Mouse (Mus musculus): ENCODE results near the gene Ulk2. TPM values are rescaled to one million over a fixed set of nuclear protein-coding genes. Genes with fewer than 3 reads are reported as not detected.

The Ulk2 gene
- polyA plus RNA-seq, 2 experiments from 2014 or later, result 7.7 to 12.1 TPM

- no peak for ATAC-seq
Measured at GRCm38 (mm10) chr11:61760518-61760917, 94.4 kb downstream of the Ulk2 start.

- ATAC-seq, result no peak
Measured at GRCm38 (mm10) chr11:61757151-61757550, 97.7 kb downstream of the Ulk2 start.

- no peak for ATAC-seq
Measured at GRCm38 (mm10) chr11:61751612-61752011, 103.3 kb downstream of the Ulk2 start.

- ATAC-seq, result no peak
Measured at GRCm38 (mm10) chr11:61747161-61747560, 107.7 kb downstream of the Ulk2 start.

GRCm38 (mm10) chr11:61745781-61746180 lies 109.1 kb downstream of the Ulk2 start:
- no peak for ATAC-seq

GRCm38 (mm10) chr11:61744460-61744859 lies 110.4 kb downstream of the Ulk2 start:
- ATAC-seq, result no peak

- ATAC-seq, result no peak
Measured at GRCm38 (mm10) chr11:61743768-61744167, 111.1 kb downstream of the Ulk2 start.

GRCm38 (mm10) chr11:61740500-61740899 lies 114.4 kb downstream of the Ulk2 start:
- no peak for ATAC-seq

- no peak for ATAC-seq
Measured at GRCm38 (mm10) chr11:61737290-61737689, 117.6 kb downstream of the Ulk2 start.

- no peak for ATAC-seq
Measured at GRCm38 (mm10) chr11:61732672-61733071, 122.2 kb downstream of the Ulk2 start.

GRCm38 (mm10) chr11:61728037-61728436 lies 126.8 kb downstream of the Ulk2 start:
- no peak for ATAC-seq

Other genes starting within 250 kb of the Ulk2 start
- 100 to 1,000 TPM; 220 to 344 TPM for gene Grap, start 201.8 kb downstream of the Ulk2 start, polyA plus RNA-seq (2017; shearing (Covaris generic))
- under 1 TPM; 0.08 to 0.41 TPM for gene Fam83g, start 171.0 kb downstream of the Ulk2 start, polyA plus RNA-seq (2017; shearing (Covaris generic))
- gene Slc5a10, start 134.2 kb downstream of the Ulk2 start, polyA plus RNA-seq (2017; shearing (Covaris generic)), result not detected
- gene Prpsap2, start 93.0 kb downstream of the Ulk2 start, polyA plus RNA-seq (2017; shearing (Covaris generic)), result 10 to 100 TPM; 29.6 to 37.6 TPM
- 10 to 100 TPM; 27.8 to 30.4 TPM for gene Akap10, start 75.2 kb upstream of the Ulk2 start, polyA plus RNA-seq (2017; shearing (Covaris generic))
- 1 to 10 TPM; 2.9 to 3.5 TPM for gene Specc1, start 101.7 kb upstream of the Ulk2 start, polyA plus RNA-seq (2017; shearing (Covaris generic))